Mouse (Mus musculus) liver, postnatal 0 days (tissue): ENCODE measurements around the gene Rassf7. TPM values are rescaled to one million over a fixed set of nuclear protein-coding genes. Genes with fewer than 3 reads are reported as not detected.

ENCODE experiments used
- ATAC-seq: fragments of 200-750 bp; cut with Nextera tagmentation; 2 replicates; pipeline ENCODE4 v1.8.0; 2017; ENCODE audit warnings: mild to moderate bottlenecking, moderate library complexity
- DNase-seq: peaks from one replicate; pipeline ENCODE4 v3.0.0-alpha.2; 2016
- H3K27ac ChIP-seq: fragments of 300-500 bp; sonication (generic); 2 replicates; pipeline ENCODE4 v1.5.1; 2014; ENCODE audit warnings: antibody characterized with exemption, moderate library complexity, mild to moderate bottlenecking, low read depth
- H3K27me3 ChIP-seq: fragments of 300-500 bp; sonication (generic); 2 replicates; pipeline ENCODE4 v1.6.1; 2014; ENCODE audit warnings: low read length, control low read depth, mixed read lengths; ENCODE audit not compliant: insufficient read depth
- H3K36me3 ChIP-seq: fragments of 300-500 bp; sonication (generic); replicated peaks from 2 replicates; pipeline ENCODE4 v1.6.1; 2014; ENCODE audit warnings: mild to moderate bottlenecking, control low read depth, low read length, moderate library complexity, mixed read lengths; ENCODE audit not compliant: insufficient read depth
- H3K4me1 ChIP-seq: fragments of 300-500 bp; sonication (generic); 2 replicates; pipeline ENCODE4 v1.6.1; 2014; ENCODE audit warnings: antibody characterized with exemption, mild to moderate bottlenecking, control low read depth; ENCODE audit not compliant: insufficient read depth
- H3K4me2 ChIP-seq: fragments of 300-500 bp; sonication (generic); 2 replicates; pipeline ENCODE4 v1.6.1; 2014; ENCODE audit warnings: low read depth, mild to moderate bottlenecking, low read length, moderate library complexity, mixed read lengths
- H3K4me3 ChIP-seq: fragments of 300-500 bp; sonication (generic); 2 replicates; pipeline ENCODE4 v1.5.1; 2014; ENCODE audit warnings: low read depth, low read length
- H3K9ac ChIP-seq: fragments of 300-500 bp; sonication (generic); replicated peaks from 2 replicates; pipeline ENCODE4 v1.6.1; 2014; ENCODE audit warnings: mild to moderate bottlenecking, moderate library complexity
- H3K9me3 ChIP-seq: fragments of 300-500 bp; sonication (generic); 2 replicates; pipeline ENCODE4 v1.6.1; 2016; ENCODE audit warnings: mild to moderate bottlenecking, control low read depth, low read length, mixed read lengths
- CTCF ChIP-seq: sonication (generic); IDR thresholded peaks from 2 replicates; pipeline ENCODE4 v1.5.1; 2016; ENCODE audit warnings: antibody characterized with exemption, low read depth
- EP300 ChIP-seq: IDR thresholded peaks from 2 replicates; pipeline ENCODE4 v1.6.1; 2016; ENCODE audit warnings: antibody characterized with exemption, low read depth, mild to moderate bottlenecking
- WGBS: fragments of 180-500 bp; shearing (Covaris S2); extraction: QIAGEN DNeasy Blood & Tissue Kit; methylation state at CpG from one replicate; pipeline ENCODE4 v1.1.7; 2014; ENCODE audit not compliant: insufficient replicate concordance; 5-methylcytosine and 5-hydroxymethylcytosine counted together
- polyA plus RNA-seq: library from polyadenylated mRNA; unstranded; fragments of >200 nt; fragmentation: Nextera tagmentation; extraction: Ambion mirVana; gene quantifications from 2 replicates; pipeline ENCODE4 v1.2.1, GENCODE M21; 2015

Gene Rassf7
- polyA plus RNA-seq, 1 experiment from 2014 or later, result 24.9 TPM

DNA sequence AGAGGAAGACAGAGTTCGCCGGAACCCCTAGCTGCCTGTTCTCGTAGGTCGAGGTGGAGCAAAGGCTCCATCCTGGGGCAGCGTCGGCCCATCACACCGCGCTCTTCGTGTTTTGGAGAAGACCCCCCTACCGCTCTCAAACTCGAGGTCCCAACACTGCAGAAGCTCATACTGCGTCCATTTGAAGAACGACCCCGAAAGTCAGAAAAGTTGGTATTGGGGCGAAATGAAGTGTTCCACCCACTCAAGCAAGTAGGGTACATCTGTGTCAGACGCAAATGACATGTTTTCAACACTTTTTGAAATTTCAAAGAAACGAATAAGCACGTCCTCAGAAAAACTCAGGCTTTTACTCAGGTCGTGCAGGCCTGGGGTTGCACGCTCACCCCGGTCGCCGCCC, 21.3 kb upstream of the Rassf7 start:
- peak overlapping the region; percentile 95 for H3K4me3 ChIP-seq
- peak overlapping the region; percentile 91 for H3K27ac ChIP-seq
- H3K9ac ChIP-seq, result peak overlapping the region; percentile 96
- peak overlapping the region; percentile 100 for H3K4me2 ChIP-seq
- TF ChIP-seq CTCF (no peak), EP300 (no peak)
- under 1% methylated on average over 23 of the region's 23 CpGs for WGBS
- DNase-seq (no peak), ATAC-seq (no peak)
- H3K9me3 ChIP-seq, result no peaks in the 10 kb centered on the region
- no peaks in the 10 kb centered on the region for H3K27me3 ChIP-seq
- peaks cover 27% of the 10 kb centered on the region for H3K36me3 ChIP-seq
- peaks cover 35% of the 10 kb centered on the region for H3K4me1 ChIP-seq

- DNase-seq (peak; percentile 95), ATAC-seq (peak; percentile 4; the same call in 1 of the 2 replicates)
- TF ChIP-seq CTCF (no peak), EP300 (no peak)
- H3K4me2 ChIP-seq, result peak overlapping the region; percentile 100
- peak overlapping the region; percentile 96 for H3K9ac ChIP-seq
- no peaks in the 10 kb centered on the region for H3K27me3 ChIP-seq
- H3K4me1 ChIP-seq, result peaks cover 35% of the 10 kb centered on the region
- H3K4me3 ChIP-seq, result peak overlapping the region; percentile 95
- peaks cover 25% of the 10 kb centered on the region for H3K36me3 ChIP-seq
- peak overlapping the region; percentile 91 for H3K27ac ChIP-seq
- no peaks in the 10 kb centered on the region for H3K9me3 ChIP-seq
- under 1% methylated on average over 28 of the region's 28 CpGs for WGBS
These were observed 20.8 kb upstream of the Rassf7 start for GRCm38 (mm10) chr7:141194830-141195229.

- no peaks in the 10 kb centered on the region for H3K27me3 ChIP-seq
- H3K4me1 ChIP-seq, result peaks cover 35% of the 10 kb centered on the region
- H3K27ac ChIP-seq, result no peak overlapping the region
- no peak overlapping the region for H3K9ac ChIP-seq
- no peak overlapping the region for H3K4me2 ChIP-seq
- WGBS, result 83% methylated on average over 2 of the region's 2 CpGs
- no peak for ATAC-seq
- DNase-seq, result no peak
- TF ChIP-seq EP300 (no peak), CTCF (no peak)
- no peak overlapping the region for H3K4me3 ChIP-seq
- H3K36me3 ChIP-seq, result peaks cover 16% of the 10 kb centered on the region
- no peaks in the 10 kb centered on the region for H3K9me3 ChIP-seq
These were observed 19.9 kb upstream of the Rassf7 start for GRCm38 (mm10) chr7:141195754-141196153.

DNA sequence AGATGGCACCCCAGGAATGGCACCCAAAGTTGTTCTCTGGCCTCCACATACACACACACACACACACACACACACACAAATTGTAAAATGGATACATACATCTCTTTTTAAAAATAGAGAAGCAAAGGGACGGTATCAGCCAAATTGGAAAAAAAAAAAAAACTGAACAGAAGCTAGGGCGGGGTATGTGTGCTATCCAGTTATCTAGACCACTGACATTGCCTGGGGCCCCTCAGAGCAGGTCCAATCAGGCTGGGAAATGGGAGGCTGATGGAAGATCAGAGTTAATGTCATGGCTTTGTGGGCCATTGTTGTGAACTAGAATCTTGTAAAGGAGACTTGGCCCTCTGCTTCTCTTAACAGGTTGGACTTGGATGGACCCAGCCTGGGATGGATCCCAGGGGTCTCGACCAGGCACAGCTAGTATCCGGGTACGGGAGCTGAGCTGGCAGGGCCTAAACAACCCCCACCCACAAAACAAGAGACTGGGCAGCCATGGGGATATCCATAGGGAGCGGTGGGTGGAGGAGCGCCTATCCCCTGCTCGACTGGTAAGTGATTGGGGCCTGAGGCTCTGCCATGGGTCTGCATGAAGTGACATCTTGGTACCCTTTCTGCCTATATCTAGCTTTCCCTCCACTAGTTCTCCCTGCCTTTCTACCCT, 18.9 kb upstream of the Rassf7 start:
- Histone ChIP-seq H3K4me2 (peak overlapping the region; percentile 6; the same call in 1 of the 2 replicates), H3K27me3 (no peaks in the 10 kb centered on the region), H3K27ac (no peak overlapping the region), H3K4me3 (no peak overlapping the region), H3K4me1 (peaks cover 35% of the 10 kb centered on the region), H3K9ac (no peak overlapping the region), H3K9me3 (no peaks in the 10 kb centered on the region), H3K36me3 (peaks cover 6% of the 10 kb centered on the region)
- 81% methylated on average over 8 of the region's 8 CpGs for WGBS
- TF ChIP-seq CTCF (no peak), EP300 (no peak)
- ATAC-seq (no peak), DNase-seq (no peak)

- no peak for ATAC-seq
- Histone ChIP-seq H3K27me3 (no peaks in the 10 kb centered on the region), H3K4me1 (peaks cover 24% of the 10 kb centered on the region), H3K36me3 (no peaks in the 10 kb centered on the region), H3K4me3 (no peak overlapping the region), H3K9ac (no peak overlapping the region), H3K27ac (no peak overlapping the region), H3K4me2 (no peak overlapping the region), H3K9me3 (no peaks in the 10 kb centered on the region)
- DNase-seq, result no peak
- WGBS, result 89% methylated on average over 4 of the region's 4 CpGs
- TF ChIP-seq CTCF (no peak), EP300 (no peak)
These were observed 17.5 kb upstream of the Rassf7 start for GRCm38 (mm10) chr7:141198121-141198520.

- ATAC-seq, result no peak
- TF ChIP-seq CTCF (no peak), EP300 (no peak)
- H3K9ac ChIP-seq, result no peak overlapping the region
These were observed 11.1 kb upstream of the Rassf7 start for GRCm38 (mm10) chr7:141204546-141204945.

More at GRCm38 (mm10) chr7:141204546-141204945, 11.1 kb upstream of the Rassf7 start:
- Histone ChIP-seq H3K27ac (no peak overlapping the region), H3K4me2 (no peak overlapping the region), H3K4me3 (no peak overlapping the region), H3K36me3 (no peaks in the 10 kb centered on the region), H3K9me3 (no peaks in the 10 kb centered on the region), H3K27me3 (no peaks in the 10 kb centered on the region), H3K4me1 (peaks cover 14% of the 10 kb centered on the region)
- 53% methylated on average over 3 of the region's 3 CpGs for WGBS
- DNase-seq, result no peak
